Mouse (Mus musculus) cerebellum, postnatal 36 days (tissue): ENCODE measurements around the gene Lsmem1.

Experiments used
- DNase-seq, 2 experiments: peaks; one replicate each; pipeline ENCODE4 v3.0.0; 2021 to 2022; ENCODE audit warnings: mixed read lengths in 2 of 2

Gene Lsmem1

DNA sequence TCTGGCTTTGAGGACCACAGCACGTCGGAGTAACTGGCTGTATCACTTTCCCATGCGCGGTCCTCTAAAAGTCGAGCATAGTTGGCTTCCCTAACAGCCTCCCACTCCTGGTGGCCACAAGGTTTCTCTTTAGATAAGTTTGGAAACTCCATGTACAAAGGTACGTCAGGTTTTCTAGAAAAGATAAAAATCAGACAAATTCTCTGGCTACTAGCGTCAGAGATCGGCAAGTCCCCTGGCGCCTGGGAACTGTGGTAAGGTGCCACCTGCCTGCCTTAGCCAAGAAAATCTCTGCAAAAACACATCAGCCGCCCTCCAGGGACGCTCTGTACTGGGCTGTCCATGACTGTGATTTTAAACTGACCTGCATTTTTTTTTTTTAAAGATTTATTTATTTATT lies 64.8 kb downstream of the Lsmem1 start:
- DNase-seq, result no peak

DNA sequence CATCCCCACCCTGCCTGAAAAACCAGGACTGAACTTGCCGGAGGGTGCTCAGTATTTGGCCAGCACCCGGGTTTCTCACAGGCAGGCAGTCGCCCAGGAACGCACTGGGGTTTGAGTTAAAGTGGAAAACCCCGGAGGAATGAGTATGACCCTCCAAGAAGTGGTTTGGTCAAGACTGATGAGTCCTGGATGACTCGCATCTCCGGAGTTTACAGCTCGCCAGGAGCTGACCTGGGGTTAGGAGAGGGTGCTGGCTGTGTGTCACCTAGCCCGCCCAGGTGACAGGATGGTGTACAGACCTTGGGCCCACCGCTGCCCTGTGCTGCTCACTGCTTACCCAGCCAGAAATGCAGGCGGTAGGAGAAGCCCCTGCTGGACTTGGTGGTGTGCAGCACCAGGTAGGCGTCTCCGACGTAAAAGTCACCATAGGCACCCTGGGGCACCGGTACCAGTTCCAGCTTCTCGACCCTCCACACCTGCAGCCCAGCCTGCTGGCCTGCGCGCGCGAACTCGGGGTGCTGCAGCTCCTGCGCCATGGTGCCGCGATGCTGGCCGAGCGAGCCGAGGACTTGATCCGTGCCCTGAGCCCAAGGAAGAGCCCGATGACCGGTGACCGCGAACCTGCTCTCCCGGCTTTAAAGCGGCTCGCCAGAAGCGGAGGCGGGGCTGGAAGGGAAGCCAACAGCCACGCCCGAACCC lies 65.6 kb downstream of the Lsmem1 start, which contains the start of gene Scin:
TSS of gene Scin (minus strand) at position 656 of the 699 bp plus-strand sequence.
- DNase-seq, result peak; percentile 6 to 7

DNA sequence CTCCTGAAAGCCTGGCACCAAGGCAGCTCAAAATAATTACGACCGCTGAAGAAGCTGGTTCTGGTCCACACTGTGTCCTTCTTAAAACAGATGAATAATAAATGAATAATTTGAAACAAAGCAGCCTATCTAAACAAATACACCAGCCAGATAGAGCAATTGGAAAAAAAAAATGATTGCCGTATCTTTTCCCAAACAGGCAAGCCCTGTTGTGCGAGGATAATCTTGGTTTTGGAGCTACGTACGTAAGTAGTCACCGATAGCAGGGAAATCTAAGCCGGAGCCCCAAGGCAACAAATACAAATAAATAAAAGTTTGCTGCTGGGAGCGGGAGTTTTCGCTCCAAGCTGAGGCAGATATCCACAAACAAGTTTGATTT lies 66.1 kb downstream of the Lsmem1 start:
- DNase-seq, result no peak
